Mouse (Mus musculus): ENCODE measurements around the gene Garnl3.

GRCm38 (mm10) chr2:33057514-33057913 lies 73.9 kb downstream of the Garnl3 start:
- no peak for TF ChIP-seq CTCF (IDR thresholded peaks at IDR 0.05; ENCODE audit: control insufficient read depth, insufficient read depth, low read length)
- no peak for TF ChIP-seq POLR2A (IDR thresholded peaks at IDR 0.05; ENCODE audit: borderline replicate concordance, control insufficient read depth, low read depth, low read length)
